Mouse (Mus musculus): ENCODE data around the gene Astn2.

Astn2 gene

DNA sequence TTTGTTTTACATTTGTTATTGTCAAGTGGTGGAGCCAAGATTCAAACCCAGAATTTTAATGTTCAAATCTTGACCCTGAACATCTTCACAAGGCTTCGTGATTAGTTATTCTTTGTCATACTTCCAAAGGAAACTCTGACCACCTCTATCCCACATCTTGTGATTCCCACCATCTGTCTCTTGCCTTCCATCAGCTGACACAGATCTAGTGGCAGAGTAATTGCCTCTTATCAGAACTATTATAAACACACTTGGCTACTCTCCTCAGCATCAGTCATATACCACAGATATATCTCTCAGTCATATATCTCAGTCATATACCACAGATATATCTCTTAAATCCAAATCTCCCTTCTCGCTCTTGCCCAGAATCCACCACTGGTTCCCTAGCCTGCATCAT is 983.1 kb downstream of the Astn2 start:
- no peak for DNase-seq (ENCODE audit: low read depth, low spot score)

GRCm38 (mm10) chr4:65420511-65420931 is 983.9 kb downstream of the Astn2 start:
- DNase-seq (ENCODE audit: low read depth, low spot score): peak; percentile 56

- no peak for DNase-seq (ENCODE audit: low read depth, low spot score)
Observed at GRCm38 (mm10) chr4:65415507-65415906, 988.9 kb downstream of the Astn2 start.

DNA sequence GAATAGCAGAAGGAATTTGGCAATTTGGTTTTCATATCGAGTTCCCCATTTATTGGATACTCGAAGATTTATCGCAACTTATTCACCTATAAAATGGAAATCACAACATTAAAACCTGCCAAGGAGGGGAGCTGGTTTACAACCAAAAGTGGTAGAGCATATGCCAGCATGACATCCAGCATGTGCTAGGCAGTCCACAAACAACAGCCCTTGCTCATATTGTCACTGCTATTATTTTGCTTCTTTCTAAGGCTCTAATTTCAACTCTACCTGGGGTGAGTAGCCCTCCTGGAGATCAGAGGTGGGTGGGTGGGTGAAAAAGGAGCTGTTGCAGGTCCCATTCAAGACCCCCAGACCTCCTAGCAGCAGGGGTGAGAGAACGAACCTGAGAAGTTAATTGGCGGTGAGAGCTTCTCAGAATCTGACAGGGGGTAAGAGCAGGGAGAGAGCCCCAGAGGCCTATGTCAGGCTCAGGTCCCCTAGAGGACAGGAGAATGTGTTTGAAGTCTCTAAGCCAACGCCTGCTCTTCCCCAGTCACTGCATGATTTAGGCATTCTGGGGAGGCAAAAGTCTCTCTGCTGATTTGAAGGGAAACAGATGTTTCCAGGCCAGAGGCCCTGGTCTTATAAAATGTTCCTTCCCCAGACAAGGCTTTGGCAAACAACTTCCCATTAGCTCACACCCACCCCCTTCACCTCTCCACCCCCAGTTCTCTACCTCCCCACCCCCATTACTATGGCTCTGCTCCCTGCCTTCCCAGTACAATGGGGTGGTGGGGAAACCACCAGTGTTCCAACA is 1001.4 kb downstream of the Astn2 start:
- no peak for DNase-seq (ENCODE audit: low read depth, low spot score)

DNA sequence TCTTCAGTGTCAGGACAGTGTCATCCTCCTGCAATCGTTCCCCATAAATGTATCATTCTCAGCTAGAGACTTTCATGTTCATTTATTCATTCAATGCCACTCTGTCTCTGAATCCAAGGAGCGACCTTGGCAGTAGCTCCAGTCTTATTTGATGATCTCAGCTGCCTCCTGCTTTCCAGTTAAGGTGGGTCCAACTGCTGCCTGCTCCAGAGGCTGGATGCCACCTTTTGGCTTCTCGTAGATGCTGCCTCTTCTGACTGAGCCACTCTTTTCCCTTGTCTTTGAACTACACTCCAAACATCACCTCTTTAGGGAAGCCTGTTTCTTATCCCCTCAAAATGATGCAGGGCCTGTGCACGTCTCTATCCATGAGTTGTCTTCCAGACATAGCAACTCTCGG is 1002.1 kb downstream of the Astn2 start:
- DNase-seq (ENCODE audit: low read depth, low spot score): no peak

DNA sequence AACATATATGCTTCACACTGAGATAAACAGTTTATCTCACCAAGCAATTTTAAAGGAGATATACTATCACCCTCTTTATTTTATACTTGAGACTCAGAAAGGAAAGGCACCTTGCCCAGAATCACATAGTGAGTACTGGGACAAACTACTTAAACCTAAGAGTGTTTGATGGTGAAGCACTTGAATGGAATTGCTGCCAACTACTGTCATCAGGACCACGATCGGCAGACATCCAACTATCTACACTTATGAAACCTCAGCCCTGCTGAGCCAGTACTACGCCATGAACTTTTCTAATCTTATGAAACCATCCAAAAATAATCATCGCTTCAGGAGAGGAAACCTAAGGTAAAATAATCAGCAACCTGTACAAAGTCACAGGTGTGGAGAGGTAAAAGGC is 1005.0 kb downstream of the Astn2 start:
- DNase-seq (ENCODE audit: low read depth, low spot score): no peak

DNA sequence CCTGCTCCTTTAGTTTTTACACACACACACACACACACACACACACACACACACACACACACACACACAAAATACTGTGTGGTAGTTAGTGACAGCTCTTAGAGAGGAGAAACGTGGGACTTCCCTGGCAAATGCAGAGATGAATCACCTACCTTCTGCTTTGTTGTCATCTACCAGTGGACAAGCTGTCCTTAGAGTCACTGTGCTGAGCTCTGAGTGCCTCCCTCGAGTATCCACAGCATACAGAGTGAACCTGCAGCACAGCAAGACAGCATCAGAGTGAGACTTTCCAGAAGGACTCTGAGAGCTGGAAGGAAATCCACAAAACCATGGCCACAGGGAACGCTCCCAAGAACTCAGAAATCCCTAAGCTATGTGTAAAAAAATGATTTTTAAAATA is 1007.6 kb downstream of the Astn2 start:
- DNase-seq (ENCODE audit: low read depth, low spot score): no peak

DNA sequence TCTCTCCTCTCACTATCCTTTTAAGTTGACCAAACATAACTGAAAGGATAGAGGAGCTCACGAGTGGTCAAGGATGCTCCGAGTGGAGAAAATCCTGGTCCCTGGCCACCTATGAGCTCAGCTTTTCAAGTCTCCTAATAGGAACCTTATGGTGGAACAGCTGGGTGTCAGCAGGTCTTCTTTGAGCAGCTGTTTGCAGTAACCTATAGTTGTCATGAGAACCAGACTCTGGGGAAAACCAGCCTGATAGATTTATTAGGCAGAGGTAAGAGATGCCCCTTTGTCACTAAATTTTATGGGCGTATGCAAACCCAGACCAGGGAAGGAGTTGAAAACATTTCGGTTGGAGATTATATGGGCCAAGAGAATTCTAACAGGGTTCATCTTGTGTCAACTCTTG is 1013.4 kb downstream of the Astn2 start:
- DNase-seq (ENCODE audit: low read depth, low spot score): no peak

- no peak for DNase-seq (ENCODE audit: low read depth, low spot score)
Observed at GRCm38 (mm10) chr4:65383070-65383469, 1021.3 kb downstream of the Astn2 start.

DNA sequence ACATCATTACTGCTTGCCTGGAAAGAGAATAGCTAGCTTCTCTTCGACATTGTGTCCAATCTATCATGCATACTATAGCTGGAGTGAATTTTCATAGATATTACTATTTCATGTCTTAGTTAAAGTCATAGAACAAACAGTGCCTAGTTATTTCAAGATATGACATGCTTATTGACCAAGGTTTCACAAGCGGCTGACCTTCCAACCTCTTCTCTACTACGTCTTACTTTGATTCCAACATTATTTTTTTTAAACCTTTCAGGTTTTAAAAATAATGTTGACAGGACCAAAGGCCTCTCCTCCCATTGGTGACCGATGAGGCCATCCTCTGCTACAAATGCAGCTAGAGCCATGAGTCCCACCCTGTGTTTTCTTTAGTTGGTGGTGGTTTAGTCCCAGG is 1025.0 kb downstream of the Astn2 start:
- no peak for DNase-seq (ENCODE audit: low read depth, low spot score)

DNA sequence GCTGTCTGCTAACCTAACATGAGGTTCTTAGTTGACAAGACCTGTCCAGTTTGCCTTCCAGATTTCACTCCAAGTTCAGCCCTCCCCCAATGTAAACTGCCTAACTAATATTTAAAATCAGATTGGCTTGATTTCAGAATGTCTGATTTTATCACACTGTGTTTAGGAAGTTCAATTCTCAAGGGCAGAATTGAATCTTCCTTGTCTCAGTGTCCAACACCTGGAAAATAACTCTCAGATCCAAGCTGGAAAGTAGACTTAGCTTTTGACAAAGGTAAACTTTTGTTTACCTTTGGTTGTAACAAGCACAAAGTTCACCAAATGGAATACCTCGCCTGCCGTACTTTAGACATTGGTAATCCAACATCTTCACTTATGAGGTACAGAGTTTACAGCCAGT is 1027.8 kb downstream of the Astn2 start:
- DNase-seq (ENCODE audit: low read depth, low spot score): no peak

GRCm38 (mm10) chr4:65373841-65374240 is 1030.6 kb downstream of the Astn2 start:
- DNase-seq (ENCODE audit: low read depth, low spot score): no peak

- DNase-seq (ENCODE audit: low read depth, low spot score): peak; percentile 50
Observed at GRCm38 (mm10) chr4:65372731-65373130, 1031.7 kb downstream of the Astn2 start.

DNA sequence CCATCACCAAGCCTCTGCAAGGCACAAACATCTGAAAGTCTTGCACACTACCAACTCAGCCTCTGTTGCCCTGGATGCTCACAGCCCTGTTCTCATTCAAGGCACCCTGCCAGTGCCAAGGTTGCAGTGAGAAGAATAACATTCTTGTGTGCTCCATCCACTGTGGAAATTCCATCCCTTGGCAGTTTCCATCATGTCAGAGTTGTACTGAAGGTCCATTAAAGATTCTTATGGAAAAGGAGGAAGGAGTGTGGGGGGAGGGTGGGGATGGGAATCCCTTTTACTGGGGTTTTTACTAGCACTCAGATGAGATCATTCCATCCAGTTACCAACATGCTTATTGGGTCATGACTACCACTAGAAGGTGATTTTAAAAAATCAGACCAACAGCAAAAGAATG is 1037.3 kb downstream of the Astn2 start:
- no peak for DNase-seq (ENCODE audit: low read depth, low spot score)

GRCm38 (mm10) chr4:65354580-65354979 is 1049.8 kb downstream of the Astn2 start:
- DNase-seq (ENCODE audit: low read depth, low spot score): no peak

DNA sequence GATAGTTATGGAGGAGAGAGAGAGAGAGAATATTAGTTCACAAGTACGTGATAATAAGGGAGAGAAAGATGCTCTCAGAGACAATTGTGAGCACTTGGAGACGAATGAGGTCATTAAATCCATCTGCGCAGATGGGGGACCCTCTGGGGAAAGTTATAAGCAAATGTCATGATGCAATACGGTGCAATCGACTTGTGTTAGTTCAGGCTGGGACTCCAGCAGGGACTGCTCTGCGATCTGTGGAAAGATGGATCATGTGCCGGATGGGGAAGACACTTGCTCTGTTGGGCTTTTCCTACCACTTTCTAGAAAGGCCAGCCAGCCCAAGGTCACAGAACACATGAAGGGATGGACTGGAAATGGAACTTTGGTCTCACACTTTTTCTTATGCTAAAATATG is 1053.9 kb downstream of the Astn2 start:
- DNase-seq (ENCODE audit: low read depth, low spot score): peak; percentile 22

- peak; percentile 60 for DNase-seq (ENCODE audit: low read depth, low spot score)
Observed at GRCm38 (mm10) chr4:65341766-65342165, 1062.6 kb downstream of the Astn2 start.

DNA sequence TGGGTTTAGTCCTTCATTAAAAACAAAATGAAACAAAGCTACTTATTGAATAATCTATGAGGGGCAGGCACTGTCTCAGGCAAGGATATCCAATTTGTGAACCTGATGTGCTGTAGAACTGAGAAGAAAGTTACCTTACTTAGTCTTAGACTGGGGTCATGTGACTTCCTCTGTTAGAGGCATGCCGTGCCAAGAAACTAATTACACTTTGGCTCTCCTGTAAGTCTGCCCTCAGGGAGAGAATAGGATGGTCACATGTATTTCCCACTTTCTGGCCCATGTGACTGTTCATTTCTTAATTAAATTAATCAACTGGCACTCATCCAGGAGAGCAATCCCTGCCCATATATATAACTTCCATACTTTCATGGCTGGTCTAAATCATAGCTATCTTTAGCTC is 1070.7 kb downstream of the Astn2 start:
- DNase-seq (ENCODE audit: low read depth, low spot score): no peak

Measured in 3T3-L1 (cell line).